Mouse (Mus musculus) left cerebral cortex, adult 18-20 months (tissue): ENCODE results near the gene Fbxo11. TPM values are rescaled to one million over a fixed set of nuclear protein-coding genes. Genes with fewer than 3 reads are reported as not detected.
A peak's percentile ranks its signal among the peaks of the same experiment; 100 is the strongest.
"Not testable (repeated sequence)": the region's sequence is repeated elsewhere in the genome, so short reads cannot be mapped to it uniquely, and the experiment has no call there.

ENCODE experiments used
- DNase-seq, 2 experiments: peaks; one replicate each; pipeline ENCODE4 v3.0.0; 2021 to 2022; ENCODE audit warnings: low spot score in 2 of 2, mixed read lengths in 1 of 2
- total RNA-seq, 2 experiments: library from RNA; stranded (reverse); gene quantifications; 2 replicates each; pipeline ENCODE4 v1.2.3; 2021

Gene Fbxo11
- total RNA-seq, 2 experiments from 2014 or later = 112 to 118 TPM

- peak; percentile 35 to 61 for DNase-seq
These were observed 39.9 kb downstream of the Fbxo11 start for GRCm38 (mm10) chr17:88025227-88025626.

- no peak for DNase-seq
These were observed 41.2 kb downstream of the Fbxo11 start for GRCm38 (mm10) chr17:88023924-88024323.

GRCm38 (mm10) chr17:88016027-88016426 lies 49.1 kb downstream of the Fbxo11 start:
- DNase-seq = not testable (repeated sequence)

- DNase-seq = no peak
These were observed 50.6 kb downstream of the Fbxo11 start for GRCm38 (mm10) chr17:88014456-88014855.

- DNase-seq = no peak
These were observed 58.1 kb downstream of the Fbxo11 start for GRCm38 (mm10) chr17:88006956-88007355.

- no peak for DNase-seq
These were observed 60.2 kb downstream of the Fbxo11 start for GRCm38 (mm10) chr17:88004892-88005291.

GRCm38 (mm10) chr17:87997808-87998207 lies 67.3 kb downstream of the Fbxo11 start:
- DNase-seq = no peak

- no peak for DNase-seq
These were observed 71.8 kb downstream of the Fbxo11 start for GRCm38 (mm10) chr17:87993338-87993737.

- no peak for DNase-seq
These were observed 72.9 kb downstream of the Fbxo11 start for GRCm38 (mm10) chr17:87992154-87992553.

GRCm38 (mm10) chr17:87987507-87987906 lies 77.6 kb downstream of the Fbxo11 start:
- no peak for DNase-seq

GRCm38 (mm10) chr17:87985916-87986315 lies 79.2 kb downstream of the Fbxo11 start:
- no peak for DNase-seq

GRCm38 (mm10) chr17:87984440-87985214 lies 80.5 kb downstream of the Fbxo11 start:
- DNase-seq = no peak

GRCm38 (mm10) chr17:87983313-87983712 lies 81.8 kb downstream of the Fbxo11 start:
- DNase-seq = no peak

- DNase-seq = no peak
These were observed 83.0 kb downstream of the Fbxo11 start for GRCm38 (mm10) chr17:87982112-87982511.

- not testable (repeated sequence) for DNase-seq
These were observed 85.4 kb downstream of the Fbxo11 start for GRCm38 (mm10) chr17:87979696-87980095.

- not testable (repeated sequence) for DNase-seq
These were observed 88.2 kb downstream of the Fbxo11 start for GRCm38 (mm10) chr17:87976927-87977326.

- DNase-seq = no peak
These were observed 88.8 kb downstream of the Fbxo11 start for GRCm38 (mm10) chr17:87976154-87976806.

GRCm38 (mm10) chr17:87975229-87975853 lies 89.8 kb downstream of the Fbxo11 start:
- DNase-seq = peak; percentile 31 to 45

- DNase-seq = peak; percentile 82 to 84
These were observed 90.4 kb downstream of the Fbxo11 start, which contains the start of gene Msh6 for GRCm38 (mm10) chr17:87974629-87975228. Gene Msh6 (plus strand): TSS chr17:87975062.

GRCm38 (mm10) chr17:87973261-87974167 lies 91.6 kb downstream of the Fbxo11 start:
- no peak for DNase-seq
